Mouse (Mus musculus): Measurements from ENCODE around the gene Taldo1. TPM values are rescaled to one million over a fixed set of nuclear protein-coding genes. Genes with fewer than 3 reads are reported as not detected.

The Taldo1 gene
- polyA plus RNA-seq, 1 experiment, result 451 TPM

DNA sequence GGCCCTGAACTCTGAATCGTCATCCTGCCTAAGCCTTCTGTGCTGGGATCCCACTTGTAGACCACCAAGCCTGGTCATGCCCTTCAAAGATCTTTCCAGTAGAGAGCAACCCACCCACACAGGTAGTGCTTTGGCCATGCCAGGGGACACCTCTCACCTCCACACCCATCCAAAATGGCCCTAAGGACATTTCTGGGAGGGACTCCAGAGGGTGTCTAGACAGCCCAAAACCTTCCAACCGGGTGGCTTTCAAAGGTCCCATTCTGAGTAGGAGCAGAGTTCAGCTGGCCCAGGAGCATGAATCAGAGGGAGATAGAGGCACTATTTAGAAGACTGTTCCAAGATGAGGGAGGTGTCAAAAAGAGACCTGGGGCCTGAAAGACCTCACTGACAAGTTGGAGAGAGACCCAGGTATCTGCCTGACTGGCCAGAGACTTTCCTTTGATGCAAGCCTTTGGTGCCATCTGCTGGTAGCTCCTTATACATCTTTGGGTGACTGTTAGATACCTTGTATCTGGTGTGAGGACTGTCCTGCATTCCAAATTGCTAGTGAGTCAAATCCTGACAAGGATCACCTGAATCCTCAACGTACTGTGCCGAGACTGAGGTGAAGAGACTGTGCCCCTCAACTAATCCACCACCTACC, 28.8 kb upstream of the Taldo1 start:
- H3K27me3 ChIP-seq (replicated peaks), result peaks cover 32% of the 10 kb centered on the region
- H3K36me3 ChIP-seq (replicated peaks; ENCODE audit: low read length), result no peaks in the 10 kb centered on the region

DNA sequence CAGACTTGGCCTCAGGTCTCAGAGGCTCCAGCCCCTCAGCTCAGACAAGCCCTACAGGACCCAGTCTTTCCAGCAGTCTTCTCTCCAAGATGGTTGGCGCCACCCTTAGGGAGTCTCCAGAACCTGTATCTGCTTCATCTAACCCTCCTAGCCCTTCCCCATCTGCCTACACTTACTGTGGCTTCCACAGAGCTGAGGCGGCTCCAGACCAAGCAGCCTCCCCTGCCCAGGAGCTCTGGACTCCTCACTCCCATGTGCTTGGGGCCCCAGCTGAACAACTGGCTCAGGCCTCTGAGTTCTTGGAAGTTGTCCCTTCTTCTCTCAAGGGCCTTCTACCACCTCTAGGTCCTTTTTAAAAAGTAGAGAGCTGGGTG, 28.3 kb upstream of the Taldo1 start:
- H3K36me3 ChIP-seq (replicated peaks; ENCODE audit: low read length), result no peaks in the 10 kb centered on the region
- H3K9me3 ChIP-seq, result peaks cover 4% of the 10 kb centered on the region; the same call in 1 of the 2 replicates
- no peak overlapping the region for H3K4me3 ChIP-seq (replicated peaks)
- TF ChIP-seq GATA1 (IDR thresholded peaks at IDR 0.05; ENCODE audit: borderline replicate concordance, low read length) (no peak), FLI1 (IDR thresholded peaks at IDR 0.05; ENCODE audit: low read length) (no peak)
- H3K27me3 ChIP-seq (replicated peaks), result peaks cover 32% of the 10 kb centered on the region
- H3K4me1 ChIP-seq, result peaks cover 51% of the 10 kb centered on the region

More for the DNA sequence above, 28.8 kb upstream of the Taldo1 start:
- Histone ChIP-seq H3K9me3 (peaks cover 4% of the 10 kb centered on the region; the same call in 1 of the 2 replicates), H3K4me1 (peaks cover 46% of the 10 kb centered on the region), H3K4me3 (replicated peaks) (no peak overlapping the region)
- no peak for TF ChIP-seq GATA1 (IDR thresholded peaks at IDR 0.05; ENCODE audit: borderline replicate concordance, low read length)
- no peak for TF ChIP-seq FLI1 (IDR thresholded peaks at IDR 0.05; ENCODE audit: low read length)

DNA sequence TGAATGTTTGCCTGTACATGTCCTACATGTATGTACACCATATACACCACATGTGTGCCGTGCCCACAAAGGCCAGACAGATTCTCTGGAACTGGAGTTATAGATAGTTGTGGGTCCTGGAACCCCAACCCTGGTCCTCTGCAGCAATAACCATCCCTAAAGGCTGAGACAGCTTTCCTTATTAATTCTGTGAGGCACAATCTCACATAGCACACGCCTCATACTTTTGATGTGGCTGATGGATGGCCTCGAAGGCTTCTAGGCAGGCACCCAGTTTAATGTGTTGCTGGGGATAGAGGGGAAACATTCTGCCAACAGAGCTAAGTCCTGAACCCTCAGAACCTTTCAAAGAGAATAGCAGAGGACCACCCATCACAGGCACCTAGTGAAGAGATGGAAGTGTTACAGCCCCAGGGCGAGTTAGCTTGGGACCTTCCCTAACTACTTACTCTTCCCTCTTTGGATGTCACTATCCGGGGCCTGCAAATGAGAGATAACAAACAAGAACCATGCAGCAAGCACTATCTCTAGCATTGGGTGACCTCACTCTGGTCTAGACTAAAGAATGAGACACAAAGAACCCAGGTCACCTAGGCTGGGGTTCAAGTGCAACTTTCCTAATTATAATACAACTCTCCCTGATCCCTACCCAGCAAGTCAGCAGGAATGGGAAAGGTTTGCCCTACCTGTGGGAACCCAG, 27.5 kb upstream of the Taldo1 start:
- Histone ChIP-seq H3K4me1 (peaks cover 53% of the 10 kb centered on the region), H3K4me3 (replicated peaks) (no peak overlapping the region), H3K9me3 (peaks cover 4% of the 10 kb centered on the region; the same call in 1 of the 2 replicates), H3K27me3 (replicated peaks) (peaks cover 30% of the 10 kb centered on the region), H3K36me3 (replicated peaks; ENCODE audit: low read length) (no peaks in the 10 kb centered on the region)
- TF ChIP-seq GATA1 (IDR thresholded peaks at IDR 0.05; ENCODE audit: borderline replicate concordance, low read length) (no peak), FLI1 (IDR thresholded peaks at IDR 0.05; ENCODE audit: low read length) (no peak)

DNA sequence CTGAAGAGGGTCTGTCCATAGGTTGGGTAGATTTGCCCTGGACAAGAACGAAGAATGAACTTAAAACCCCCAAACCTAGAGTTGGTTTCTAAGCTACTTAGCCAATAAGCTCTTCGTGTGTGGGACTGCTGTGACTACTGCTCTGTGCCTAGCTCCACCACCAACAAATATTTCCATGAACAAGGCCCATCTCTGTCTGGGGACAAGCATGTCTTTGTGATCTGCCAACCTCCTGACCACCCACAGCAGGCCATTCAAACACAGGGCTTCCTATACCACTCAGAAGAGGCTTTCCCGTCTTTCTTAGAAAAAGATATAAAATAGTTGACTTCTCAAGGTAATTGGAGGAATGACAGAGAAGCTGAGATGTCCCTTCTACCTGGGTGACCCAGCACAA, 27.0 kb upstream of the Taldo1 start:
- Histone ChIP-seq H3K9me3 (peaks cover 4% of the 10 kb centered on the region; the same call in 1 of the 2 replicates), H3K27me3 (replicated peaks) (peaks cover 26% of the 10 kb centered on the region), H3K4me3 (replicated peaks) (no peak overlapping the region), H3K4me1 (peaks cover 51% of the 10 kb centered on the region), H3K36me3 (replicated peaks; ENCODE audit: low read length) (no peaks in the 10 kb centered on the region)
- TF ChIP-seq FLI1 (IDR thresholded peaks at IDR 0.05; ENCODE audit: low read length) (no peak), GATA1 (IDR thresholded peaks at IDR 0.05; ENCODE audit: borderline replicate concordance, low read length) (no peak)

DNA sequence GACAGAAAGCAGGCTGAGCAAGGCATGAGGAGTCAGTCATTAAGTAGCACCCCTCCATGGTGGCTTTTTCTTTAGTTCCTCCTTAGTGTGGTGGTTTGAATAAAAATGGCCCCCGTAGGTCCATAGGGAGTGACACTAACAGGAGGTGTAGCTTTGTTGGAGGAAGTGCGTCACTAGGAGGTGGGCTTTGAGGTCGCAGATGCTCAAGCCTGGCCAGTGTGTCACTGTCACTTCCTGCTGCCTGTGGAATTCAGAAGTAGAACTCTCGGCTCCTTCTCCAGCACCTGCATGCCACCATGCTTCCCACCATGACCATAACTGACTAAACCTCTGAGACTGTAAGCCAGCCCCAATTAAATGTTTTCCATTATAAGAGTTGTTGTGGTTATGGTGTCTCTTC, 24.6 kb upstream of the Taldo1 start:
- Histone ChIP-seq H3K27me3 (replicated peaks) (peaks cover 6% of the 10 kb centered on the region), H3K9me3 (peaks cover 4% of the 10 kb centered on the region; the same call in 1 of the 2 replicates)
- TF ChIP-seq GATA1 (IDR thresholded peaks at IDR 0.05; ENCODE audit: borderline replicate concordance, low read length) (no peak), FLI1 (IDR thresholded peaks at IDR 0.05; ENCODE audit: low read length) (no peak)

DNA sequence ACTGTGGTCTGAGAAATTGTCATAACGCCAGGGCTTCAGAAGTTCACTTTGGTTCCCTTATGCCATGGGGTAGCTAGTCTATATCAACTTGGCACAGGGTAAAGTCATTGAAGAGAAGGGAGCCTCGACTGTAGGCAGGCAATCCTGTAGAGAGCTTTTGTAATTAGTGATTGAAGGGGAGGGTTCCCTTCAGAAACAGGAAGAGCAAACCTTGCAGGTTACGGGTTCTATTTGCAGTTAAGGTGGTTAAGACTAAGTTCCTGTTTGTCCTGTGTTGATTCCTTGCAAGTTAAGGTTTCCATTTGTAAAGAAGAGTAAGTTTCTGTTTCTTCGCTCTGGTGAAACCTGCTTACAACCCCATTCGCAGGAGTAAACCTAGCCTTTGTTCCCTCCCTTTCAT, 22.1 kb upstream of the Taldo1 start:
- Histone ChIP-seq H3K9me3 (peaks cover 4% of the 10 kb centered on the region; the same call in 1 of the 2 replicates), H3K36me3 (replicated peaks; ENCODE audit: low read length) (no peaks in the 10 kb centered on the region), H3K4me1 (peaks cover 57% of the 10 kb centered on the region), H3K4me3 (replicated peaks) (no peak overlapping the region), H3K27me3 (replicated peaks) (peaks cover 4% of the 10 kb centered on the region)
- no peak for TF ChIP-seq FLI1 (IDR thresholded peaks at IDR 0.05; ENCODE audit: low read length)
- no peak for TF ChIP-seq GATA1 (IDR thresholded peaks at IDR 0.05; ENCODE audit: borderline replicate concordance, low read length)

More for the DNA sequence above, 24.6 kb upstream of the Taldo1 start:
- H3K36me3 ChIP-seq (replicated peaks; ENCODE audit: low read length), result no peaks in the 10 kb centered on the region
- peaks cover 59% of the 10 kb centered on the region for H3K4me1 ChIP-seq
- H3K4me3 ChIP-seq (replicated peaks), result no peak overlapping the region

DNA sequence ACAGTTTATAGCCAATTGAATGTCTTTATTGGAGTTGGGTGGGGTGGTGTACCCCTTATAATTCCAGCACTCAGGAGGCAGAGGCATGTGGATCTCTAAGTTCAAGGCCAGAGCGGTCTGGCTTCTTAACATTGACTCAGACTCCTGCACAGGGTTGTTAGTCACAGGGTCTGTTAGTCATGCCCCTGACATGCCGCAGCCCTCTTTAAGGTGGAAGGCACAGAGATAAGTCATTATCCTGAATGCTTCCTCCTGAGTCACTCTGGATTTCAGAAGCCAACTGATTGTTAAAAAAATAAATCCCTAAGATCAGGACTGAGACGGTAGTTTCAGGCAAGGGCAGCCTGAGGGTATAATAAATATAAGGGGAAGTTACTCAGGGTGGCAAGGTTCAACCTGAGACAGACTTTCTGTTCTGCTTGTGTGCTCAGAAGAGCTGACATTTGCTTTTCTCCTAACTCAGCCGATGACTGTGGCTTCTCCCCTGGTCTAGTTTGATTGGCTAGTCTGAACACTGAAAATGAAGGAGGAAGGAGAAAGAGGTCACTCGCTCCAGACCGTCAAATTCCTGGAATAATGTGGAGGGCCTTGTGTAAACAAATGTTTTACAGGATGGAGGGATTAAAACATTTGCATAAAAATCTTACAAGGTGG, 19.9 kb upstream of the Taldo1 start:
- Histone ChIP-seq H3K4me3 (replicated peaks) (no peak overlapping the region), H3K9me3 (peaks cover 4% of the 10 kb centered on the region; the same call in 1 of the 2 replicates), H3K36me3 (replicated peaks; ENCODE audit: low read length) (no peaks in the 10 kb centered on the region), H3K27me3 (replicated peaks) (no peaks in the 10 kb centered on the region), H3K4me1 (peaks cover 58% of the 10 kb centered on the region)
- TF ChIP-seq GATA1 (IDR thresholded peaks at IDR 0.05; ENCODE audit: borderline replicate concordance, low read length) (no peak), FLI1 (IDR thresholded peaks at IDR 0.05; ENCODE audit: low read length) (no peak)

DNA sequence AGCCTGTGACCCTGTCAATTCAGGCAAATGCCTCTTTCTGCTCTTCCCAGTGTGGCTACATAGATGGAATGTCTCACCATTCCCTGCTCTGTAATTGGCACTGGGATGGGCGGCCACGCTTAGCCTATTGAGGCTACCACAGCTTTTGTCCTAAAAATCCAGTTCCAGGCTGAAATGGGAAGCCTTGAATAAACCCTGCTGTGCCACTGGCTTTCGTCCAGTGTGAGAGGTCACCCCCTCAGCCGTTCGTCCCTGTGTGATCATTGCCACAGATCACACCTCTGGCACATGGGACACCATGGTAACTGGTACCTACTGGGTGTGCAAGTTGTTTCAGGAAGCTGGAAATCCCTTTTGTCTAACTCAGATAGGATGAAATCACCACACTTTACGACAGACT, 18.4 kb upstream of the Taldo1 start:
- H3K36me3 ChIP-seq (replicated peaks; ENCODE audit: low read length), result no peaks in the 10 kb centered on the region
- no peaks in the 10 kb centered on the region for H3K9me3 ChIP-seq
- no peak for TF ChIP-seq GATA1 (IDR thresholded peaks at IDR 0.05; ENCODE audit: borderline replicate concordance, low read length)
- no peak for TF ChIP-seq FLI1 (IDR thresholded peaks at IDR 0.05; ENCODE audit: low read length)
- H3K4me3 ChIP-seq (replicated peaks), result no peak overlapping the region
- no peaks in the 10 kb centered on the region for H3K27me3 ChIP-seq (replicated peaks)
- peaks cover 47% of the 10 kb centered on the region for H3K4me1 ChIP-seq

DNA sequence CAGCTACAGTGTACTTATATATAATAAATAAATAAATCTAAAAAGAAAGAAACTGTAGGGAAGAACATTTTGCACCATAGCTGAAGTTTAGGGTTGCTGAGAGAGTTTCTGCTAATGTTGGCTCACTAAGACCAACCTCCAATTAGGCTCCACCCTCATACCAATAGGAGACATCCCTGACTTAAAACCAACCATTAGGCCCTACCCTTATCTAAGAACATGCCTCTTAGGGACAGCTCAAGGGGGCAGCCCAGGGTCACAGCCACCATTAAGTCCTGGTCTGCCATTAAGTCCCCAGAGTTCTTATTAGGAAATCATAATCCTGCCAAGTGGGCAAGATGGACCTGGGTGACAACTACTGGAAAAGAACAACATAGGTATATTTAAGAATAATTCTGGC, 17.6 kb upstream of the Taldo1 start:
- TF ChIP-seq FLI1 (IDR thresholded peaks at IDR 0.05; ENCODE audit: low read length) (no peak), GATA1 (IDR thresholded peaks at IDR 0.05; ENCODE audit: borderline replicate concordance, low read length) (no peak)
- Histone ChIP-seq H3K4me1 (peaks cover 43% of the 10 kb centered on the region), H3K9me3 (no peaks in the 10 kb centered on the region), H3K36me3 (replicated peaks; ENCODE audit: low read length) (no peaks in the 10 kb centered on the region), H3K27me3 (replicated peaks) (no peaks in the 10 kb centered on the region), H3K4me3 (replicated peaks) (no peak overlapping the region)

DNA sequence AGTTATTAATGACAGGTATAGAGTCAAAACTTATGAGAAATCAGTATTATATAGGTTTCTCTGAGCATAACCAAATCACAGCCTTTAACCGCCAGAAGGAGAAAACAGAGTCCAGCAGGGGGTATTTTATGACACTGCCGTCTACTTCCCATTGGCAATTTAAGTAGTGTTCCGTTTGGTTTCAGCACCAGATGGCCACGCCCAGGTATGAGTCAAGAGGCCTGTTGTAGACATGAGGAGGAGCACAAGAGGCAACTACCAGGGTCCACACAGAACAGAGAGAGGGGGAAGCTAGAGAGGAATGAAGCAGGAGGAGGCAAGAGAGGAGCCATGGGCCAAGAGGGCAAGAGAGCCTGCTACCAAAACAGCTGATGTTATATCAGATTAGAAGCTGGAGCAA, 12.4 kb upstream of the Taldo1 start:
- H3K4me1 ChIP-seq, result peaks cover 52% of the 10 kb centered on the region
- H3K27me3 ChIP-seq (replicated peaks), result peaks cover 6% of the 10 kb centered on the region
- H3K36me3 ChIP-seq (replicated peaks; ENCODE audit: low read length), result no peaks in the 10 kb centered on the region
- H3K9me3 ChIP-seq, result no peaks in the 10 kb centered on the region
- TF ChIP-seq GATA1 (IDR thresholded peaks at IDR 0.05; ENCODE audit: borderline replicate concordance, low read length) (no peak), FLI1 (IDR thresholded peaks at IDR 0.05; ENCODE audit: low read length) (no peak)
- H3K4me3 ChIP-seq (replicated peaks), result no peak overlapping the region
